Mouse (Mus musculus): ENCODE measurements around the gene Polr3e. TPM values are rescaled to one million over a fixed set of nuclear protein-coding genes. Genes with fewer than 3 reads are reported as not detected.
A peak's percentile ranks its signal among the peaks of the same experiment; 100 is the strongest.

Gene Polr3e
- polyA plus RNA-seq, 1 experiment from 2014 or later: 19.9 TPM

DNA sequence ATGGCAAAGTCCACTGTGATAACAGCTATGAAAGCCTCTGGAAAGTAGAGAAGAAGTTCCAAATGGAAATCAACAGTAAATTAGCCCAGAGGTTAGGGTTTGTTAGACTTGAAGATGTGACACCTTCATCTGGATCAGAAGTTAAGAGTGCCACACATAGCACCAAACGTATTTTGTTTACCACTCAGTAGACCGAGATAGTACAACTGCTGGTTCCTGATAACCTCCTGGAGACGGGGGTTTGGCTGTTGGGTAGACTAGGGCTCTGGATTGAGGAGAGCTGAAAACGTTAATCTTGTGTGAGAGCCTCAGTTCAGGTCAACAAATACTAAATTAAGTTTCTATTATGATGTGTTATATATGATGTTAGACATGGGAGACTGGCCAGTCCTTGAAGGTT is 62.5 kb downstream of the Polr3e start:
- no peaks in the 10 kb centered on the region for H3K36me3 ChIP-seq (ENCODE audit: control insufficient read depth, insufficient read depth, low read length)
- no peak overlapping the region for H3K4me2 ChIP-seq
- peaks cover 12% of the 10 kb centered on the region; the same call in 1 of the 2 replicates for H3K4me1 ChIP-seq (ENCODE audit: control insufficient read depth, insufficient read depth, low read length)
- ATAC-seq (ENCODE audit: low FRiP score) (no peak), DNase-seq (ENCODE audit: low spot score, missing footprints) (no peak)
- H3K9ac ChIP-seq (ENCODE audit: low read length): no peak overlapping the region
- H3K4me3 ChIP-seq (ENCODE audit: low read depth, low read length): no peak overlapping the region
- WGBS: 90% methylated on average over 4 of the region's 4 CpGs
- H3K27ac ChIP-seq (ENCODE audit: low read depth, low read length): no peak overlapping the region
- no peaks in the 10 kb centered on the region for H3K9me3 ChIP-seq (ENCODE audit: control insufficient read depth, low read length)
- no peaks in the 10 kb centered on the region for H3K27me3 ChIP-seq (ENCODE audit: control insufficient read depth, insufficient read depth, low read length)

DNA sequence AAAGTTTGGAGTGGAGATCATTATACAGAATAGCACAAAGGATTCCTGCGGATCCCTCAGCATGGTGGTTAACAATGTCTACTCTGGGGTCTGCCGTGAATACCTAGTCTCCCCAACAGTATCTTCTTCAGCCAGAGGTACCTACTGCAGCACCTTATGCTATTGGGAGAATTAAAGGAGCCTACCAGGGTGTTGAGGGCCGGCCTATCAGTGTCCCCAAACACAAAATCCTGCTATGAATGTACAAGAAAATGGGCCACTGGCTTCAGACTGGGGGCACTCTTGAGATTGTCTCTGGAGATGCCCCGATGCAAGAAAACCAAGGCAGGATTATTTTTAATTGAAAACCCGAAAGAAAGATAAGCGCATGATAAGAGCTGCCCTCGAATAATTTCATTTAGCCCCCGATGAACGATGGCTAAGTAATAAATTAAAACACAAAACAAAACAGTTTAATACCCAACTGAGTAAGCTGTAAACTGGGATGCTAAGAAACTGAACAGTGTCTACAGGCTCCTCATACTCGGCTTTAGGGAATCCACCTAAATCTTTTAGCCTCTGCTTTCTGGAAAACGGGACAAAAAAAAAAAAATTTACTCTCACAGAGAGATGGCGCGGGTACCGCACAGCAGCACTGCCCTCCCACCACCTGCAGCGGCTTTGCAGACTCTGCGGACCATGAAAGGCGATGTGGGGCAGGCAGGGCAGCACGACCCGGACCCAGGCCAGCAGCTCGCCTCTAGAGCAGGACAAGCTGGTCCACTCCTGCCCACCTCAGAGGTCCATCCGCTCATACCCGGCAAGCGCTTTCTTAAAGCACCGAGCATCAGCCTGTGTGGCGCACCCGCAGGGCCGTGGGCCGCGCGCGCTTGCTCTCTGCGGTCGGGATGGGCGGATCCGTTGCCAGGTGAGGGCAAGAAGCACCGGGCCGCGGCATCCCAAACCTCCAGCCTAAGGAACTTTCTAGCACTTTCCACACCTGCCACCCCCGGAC is 63.7 kb downstream of the Polr3e start:
- Histone ChIP-seq H3K4me1 (ENCODE audit: control insufficient read depth, insufficient read depth, low read length) (peaks cover 12% of the 10 kb centered on the region; the same call in 1 of the 2 replicates), H3K9ac (ENCODE audit: low read length) (peak overlapping the region; percentile 83), H3K27me3 (ENCODE audit: control insufficient read depth, insufficient read depth, low read length) (no peaks in the 10 kb centered on the region), H3K4me3 (ENCODE audit: low read depth, low read length) (peak overlapping the region; percentile 92), H3K36me3 (ENCODE audit: control insufficient read depth, insufficient read depth, low read length) (no peaks in the 10 kb centered on the region), H3K9me3 (ENCODE audit: control insufficient read depth, low read length) (no peaks in the 10 kb centered on the region), H3K4me2 (peak overlapping the region; percentile 80), H3K27ac (ENCODE audit: low read depth, low read length) (no peak overlapping the region; the same call in 1 of the 2 replicates)
- WGBS: 3% methylated on average over 38 of the region's 39 CpGs
- DNase-seq (ENCODE audit: low spot score, missing footprints) (peak; percentile 96), ATAC-seq (ENCODE audit: low FRiP score) (peak; percentile 59)

DNA sequence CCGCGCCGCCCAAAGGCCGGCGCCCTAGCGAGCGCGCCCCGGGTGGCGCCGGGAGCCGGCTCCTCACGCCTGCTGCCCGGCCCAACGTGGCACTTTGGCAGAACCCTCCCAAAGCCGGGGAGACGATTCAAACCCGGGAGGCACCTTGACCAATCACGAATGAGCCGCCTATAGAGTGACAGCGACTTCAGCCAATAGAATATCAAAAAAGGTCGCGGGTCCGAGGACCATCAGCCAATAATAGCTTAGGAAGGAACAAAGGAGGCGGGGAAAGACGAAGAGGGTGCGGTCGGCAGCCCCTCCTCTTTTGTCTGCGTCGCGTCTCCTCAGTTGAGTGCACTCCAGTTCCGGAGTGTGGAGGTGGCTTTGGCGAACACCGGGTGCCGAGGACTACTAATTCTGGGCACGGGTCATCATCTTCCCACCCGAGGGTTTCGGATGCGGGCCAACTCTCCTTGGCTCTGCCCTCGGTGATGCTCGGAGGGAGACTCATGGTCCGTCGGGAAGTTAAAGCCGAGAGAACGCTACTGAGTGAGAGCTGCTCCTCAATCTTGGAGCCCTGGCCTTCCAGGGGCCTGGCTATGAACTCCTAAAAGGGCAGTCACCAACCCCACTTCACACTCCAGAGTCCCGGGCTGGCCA is 64.8 kb downstream of the Polr3e start, which contains the start of the genes Cdr2 and Mfsd13b:
Gene Cdr2 (minus strand): TSS at position 113 of the 642 bp plus-strand sequence.
Gene Mfsd13b (plus strand): TSS at position 310 of the 642 bp plus-strand sequence.
- under 1% methylated on average over 46 of the region's 46 CpGs for WGBS
- Histone ChIP-seq H3K4me1 (ENCODE audit: control insufficient read depth, insufficient read depth, low read length) (peaks cover 12% of the 10 kb centered on the region; the same call in 1 of the 2 replicates), H3K36me3 (ENCODE audit: control insufficient read depth, insufficient read depth, low read length) (no peaks in the 10 kb centered on the region), H3K9ac (ENCODE audit: low read length) (peak within 1 kb of the TSS; percentile 89), H3K4me2 (peak within 1 kb of the TSS; percentile 85), H3K9me3 (ENCODE audit: control insufficient read depth, low read length) (no peaks in the 10 kb centered on the region), H3K4me3 (ENCODE audit: low read depth, low read length) (peak within 1 kb of the TSS; percentile 92), H3K27ac (ENCODE audit: low read depth, low read length) (peak within 1 kb of the TSS; percentile 41), H3K27me3 (ENCODE audit: control insufficient read depth, insufficient read depth, low read length) (no peaks in the 10 kb centered on the region)
- ATAC-seq (ENCODE audit: low FRiP score) (peak; percentile 98), DNase-seq (ENCODE audit: low spot score, missing footprints) (peak; percentile 100)

GRCm38 (mm10) chr7:120982968-120983367 is 65.4 kb downstream of the Polr3e start:
- Histone ChIP-seq H3K4me3 (ENCODE audit: low read depth, low read length) (peak overlapping the region; percentile 92), H3K9ac (ENCODE audit: low read length) (peak overlapping the region; percentile 89), H3K9me3 (ENCODE audit: control insufficient read depth, low read length) (no peaks in the 10 kb centered on the region), H3K4me2 (peak overlapping the region; percentile 85), H3K4me1 (ENCODE audit: control insufficient read depth, insufficient read depth, low read length) (peaks cover 12% of the 10 kb centered on the region; the same call in 1 of the 2 replicates), H3K27me3 (ENCODE audit: control insufficient read depth, insufficient read depth, low read length) (no peaks in the 10 kb centered on the region), H3K36me3 (ENCODE audit: control insufficient read depth, insufficient read depth, low read length) (no peaks in the 10 kb centered on the region), H3K27ac (ENCODE audit: low read depth, low read length) (no peak overlapping the region)
- peak; percentile 7; the same call in 1 of the 2 replicates for ATAC-seq (ENCODE audit: low FRiP score)
- DNase-seq (ENCODE audit: low spot score, missing footprints): peak; percentile 84
- WGBS: 15% methylated on average over 7 of the region's 7 CpGs

DNA sequence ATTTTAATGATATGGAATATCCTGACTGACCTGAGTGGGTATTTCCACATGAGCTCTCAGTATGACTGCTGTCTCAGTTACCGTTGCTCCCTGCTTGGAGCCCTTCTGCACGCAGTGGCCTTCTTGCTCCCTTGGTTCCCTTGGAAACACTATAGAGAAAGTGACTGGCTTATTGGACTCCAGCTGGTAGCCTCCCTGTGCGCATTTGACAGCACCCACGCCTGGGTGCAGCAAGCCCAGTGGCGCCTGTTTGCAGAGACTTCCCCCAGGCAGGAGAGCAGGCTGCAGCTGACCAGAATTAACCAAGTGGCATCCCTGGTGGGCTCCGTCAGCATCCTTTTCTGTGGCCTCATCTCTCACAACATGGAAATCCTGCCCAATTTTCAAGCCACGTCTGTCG is 73.6 kb downstream of the Polr3e start:
- H3K36me3 ChIP-seq (ENCODE audit: control insufficient read depth, insufficient read depth, low read length): no peaks in the 10 kb centered on the region
- 71% methylated on average over 8 of the region's 8 CpGs for WGBS
- no peak for ATAC-seq (ENCODE audit: low FRiP score)
- no peaks in the 10 kb centered on the region for H3K9me3 ChIP-seq (ENCODE audit: control insufficient read depth, low read length)
- no peak overlapping the region for H3K9ac ChIP-seq (ENCODE audit: low read length)
- H3K27me3 ChIP-seq (ENCODE audit: control insufficient read depth, insufficient read depth, low read length): no peaks in the 10 kb centered on the region
- H3K27ac ChIP-seq (ENCODE audit: low read depth, low read length): no peak overlapping the region
- DNase-seq (ENCODE audit: low spot score, missing footprints): peak; percentile 10
- H3K4me1 ChIP-seq (ENCODE audit: control insufficient read depth, insufficient read depth, low read length): no peaks in the 10 kb centered on the region
- H3K4me2 ChIP-seq: no peak overlapping the region
- H3K4me3 ChIP-seq (ENCODE audit: low read depth, low read length): no peak overlapping the region

Other genes with a start within 250 kb of the Polr3e start
- 0.38 and 0.39 TPM in 2 replicates for gene Pdzd9, start 247.4 kb upstream of the Polr3e start, polyA plus RNA-seq (2014; fragmentation: Nextera tagmentation; extraction: Ambion mirVana)
- gene Mosmo, start 240.1 kb upstream of the Polr3e start, polyA plus RNA-seq (2014; fragmentation: Nextera tagmentation; extraction: Ambion mirVana): 12.5 and 15.0 TPM in 2 replicates
- gene Vwa3a, start 178.4 kb upstream of the Polr3e start, polyA plus RNA-seq (2014; fragmentation: Nextera tagmentation; extraction: Ambion mirVana): 0.08 and 0.37 TPM in 2 replicates
- not detected in 2 replicates for gene Gm5737, start 105.4 kb upstream of the Polr3e start, polyA plus RNA-seq (2014; fragmentation: Nextera tagmentation; extraction: Ambion mirVana)
- 9.9 and 10.5 TPM in 2 replicates for gene Eef2k, start 74.9 kb upstream of the Polr3e start, polyA plus RNA-seq (2014; fragmentation: Nextera tagmentation; extraction: Ambion mirVana)
- gene Cdr2, start 64.6 kb downstream of the Polr3e start, polyA plus RNA-seq (2014; fragmentation: Nextera tagmentation; extraction: Ambion mirVana): 17.6 and 18.0 TPM in 2 replicates
- gene Mfsd13b, start 64.8 kb downstream of the Polr3e start, polyA plus RNA-seq (2014; fragmentation: Nextera tagmentation; extraction: Ambion mirVana): 0.19 and 0.29 TPM in 2 replicates
- 284 and 290 TPM in 2 replicates for gene Mettl9, start 116.7 kb downstream of the Polr3e start, polyA plus RNA-seq (2014; fragmentation: Nextera tagmentation; extraction: Ambion mirVana)
- 0.94 and 0.96 TPM in 2 replicates for gene Igsf6, start 156.8 kb downstream of the Polr3e start, polyA plus RNA-seq (2014; fragmentation: Nextera tagmentation; extraction: Ambion mirVana)
- 0.06 and 0.14 TPM in 2 replicates for gene Otoa, start 163.9 kb downstream of the Polr3e start, polyA plus RNA-seq (2014; fragmentation: Nextera tagmentation; extraction: Ambion mirVana)

All from midbrain, embryonic 11.5 days (tissue).